Mouse (Mus musculus) right cerebral cortex, adult 18-20 months (tissue): ENCODE results near the gene Cmah.
A peak's percentile ranks its signal among the peaks of the same experiment; 100 is the strongest.

Experiments
- DNase-seq: peaks from one replicate; pipeline ENCODE4 v3.0.0; 2022; ENCODE audit warnings: mixed read lengths

The Cmah gene

DNA sequence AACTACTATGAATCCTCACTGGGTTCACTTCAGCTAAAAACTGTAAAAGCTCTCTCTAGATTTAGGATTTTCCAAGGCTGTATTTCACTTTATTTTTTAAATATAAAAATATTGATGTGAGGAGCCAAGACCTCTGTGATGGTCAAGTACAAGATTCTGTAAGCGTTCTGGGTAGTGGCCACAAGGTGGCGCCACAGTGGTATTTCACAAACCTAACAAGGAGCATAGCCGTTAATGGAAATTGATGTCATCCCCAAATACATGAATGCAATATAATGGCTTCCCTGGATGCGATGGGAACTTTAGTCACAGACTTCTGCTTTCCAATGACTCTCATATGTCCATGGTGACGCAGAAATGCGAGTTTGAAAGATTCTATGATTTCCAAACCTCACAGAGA is 191.7 kb downstream of the Cmah start:
- peak; percentile 37 for DNase-seq

DNA sequence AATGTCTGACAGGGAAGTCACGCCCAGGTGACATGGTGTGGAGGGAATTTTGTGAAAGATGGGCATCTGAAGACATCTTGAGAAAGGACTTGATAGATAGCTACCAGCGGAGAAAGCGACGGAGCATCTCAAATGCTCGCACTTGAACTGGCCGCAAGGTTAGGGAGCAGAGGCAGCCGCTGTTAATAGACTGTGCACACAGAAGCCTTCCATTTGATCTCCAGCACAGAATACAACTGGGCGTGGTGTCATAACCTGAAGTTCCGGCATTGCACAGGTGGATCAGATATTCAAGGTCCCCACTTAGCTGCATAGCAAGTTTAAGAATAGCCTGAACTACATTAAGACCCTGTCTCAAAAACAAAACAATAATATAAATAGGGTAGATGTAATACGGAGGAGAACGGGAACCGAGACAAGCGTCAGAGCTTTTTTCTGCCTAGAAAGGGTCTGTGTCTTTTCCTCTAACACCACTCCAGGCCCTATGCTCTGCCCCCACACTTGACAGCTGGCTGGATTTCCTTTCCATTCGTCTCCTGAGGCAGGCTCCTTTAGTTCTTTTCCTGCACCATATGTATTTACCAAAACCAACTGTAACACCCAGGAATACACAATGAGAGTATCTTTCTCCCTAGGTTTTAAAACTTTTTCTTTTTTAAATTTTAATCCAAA is 192.9 kb downstream of the Cmah start:
- peak; percentile 11 for DNase-seq

DNA sequence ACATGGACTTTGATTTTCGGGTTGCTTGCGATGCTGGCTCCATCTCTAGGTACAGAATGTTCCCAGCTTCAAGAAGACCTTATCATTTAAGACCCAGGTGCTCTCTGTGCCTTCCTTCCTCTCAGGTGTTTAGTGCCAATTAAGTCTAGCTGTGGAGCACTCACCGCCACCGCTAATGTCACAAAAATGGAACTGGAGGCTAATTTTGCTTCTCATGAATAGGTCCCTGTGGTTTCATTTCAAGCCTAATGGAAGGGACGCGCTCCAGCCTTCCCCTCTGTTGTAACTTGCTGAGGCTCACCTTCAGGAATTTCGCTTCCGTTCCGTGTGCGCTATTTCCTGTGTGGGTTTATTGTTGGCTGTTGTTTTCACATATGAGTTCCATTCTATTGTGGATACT is 193.6 kb downstream of the Cmah start:
- DNase-seq, result no peak

DNA sequence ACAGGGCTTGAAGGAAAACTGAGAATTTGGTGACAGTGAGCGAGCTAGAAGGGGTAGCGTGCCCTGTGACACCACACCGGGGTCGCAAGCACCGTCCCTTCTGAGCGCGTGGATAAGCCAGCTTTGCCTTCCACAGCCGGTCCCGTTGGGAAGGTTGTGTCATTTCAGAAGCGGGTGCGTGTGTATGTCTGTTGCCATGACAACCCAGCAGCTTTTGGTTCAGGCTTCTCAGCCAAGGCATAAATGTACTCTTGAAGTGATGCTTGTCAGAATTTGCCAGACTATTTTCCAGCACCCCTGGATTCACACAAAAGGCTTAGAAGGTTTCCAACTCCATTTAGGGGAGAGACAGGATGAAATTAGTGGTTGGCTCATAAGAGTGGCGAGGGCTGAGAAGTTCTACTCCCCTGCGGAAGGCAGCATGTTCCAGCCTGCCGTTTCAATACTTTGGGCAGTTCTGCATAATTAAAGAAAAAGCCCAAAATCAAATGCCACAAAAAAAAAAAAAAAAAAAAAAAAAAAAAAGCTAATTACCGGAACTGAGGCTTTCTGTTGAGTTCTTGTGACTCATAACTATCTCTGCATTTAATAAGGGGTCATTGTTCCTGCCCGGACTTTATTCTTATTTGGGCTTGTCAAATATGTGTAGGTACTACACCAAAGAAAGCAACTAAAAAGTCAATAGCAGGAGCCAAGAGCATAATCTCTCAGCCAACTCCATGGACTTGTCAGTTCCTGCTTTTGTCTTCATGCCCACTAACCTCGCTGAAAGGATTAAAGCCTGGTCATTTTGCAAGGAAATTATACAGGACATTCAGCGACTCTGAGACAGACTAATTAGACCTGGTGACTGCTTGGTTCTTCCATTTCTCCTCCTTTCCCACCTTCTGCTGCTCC is 194.5 kb downstream of the Cmah start:
- peak; percentile 86 for DNase-seq

DNA sequence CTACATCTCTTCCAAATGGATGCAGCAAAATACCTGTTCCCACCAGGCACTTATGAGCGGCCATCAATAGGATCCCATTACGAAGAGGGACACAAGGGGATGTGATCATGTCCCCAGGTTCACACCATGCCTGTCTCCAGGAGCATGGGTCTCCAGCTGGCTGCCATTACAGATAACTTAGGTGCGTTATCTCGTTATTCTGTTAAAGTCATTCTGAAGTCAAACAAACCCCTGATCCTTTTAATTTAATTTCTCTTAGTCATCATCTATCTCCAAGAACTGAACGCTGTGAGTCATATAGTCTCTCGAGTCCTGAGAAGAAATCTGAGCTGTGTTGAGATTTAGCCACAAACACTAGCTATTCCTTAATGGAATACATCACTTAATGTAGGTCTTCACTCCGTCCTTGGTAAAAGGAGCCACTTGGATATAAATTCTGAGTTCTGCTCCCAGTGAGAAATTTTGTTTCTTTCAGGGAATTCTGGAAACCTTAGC is 195.2 kb downstream of the Cmah start:
- DNase-seq, result no peak

DNA sequence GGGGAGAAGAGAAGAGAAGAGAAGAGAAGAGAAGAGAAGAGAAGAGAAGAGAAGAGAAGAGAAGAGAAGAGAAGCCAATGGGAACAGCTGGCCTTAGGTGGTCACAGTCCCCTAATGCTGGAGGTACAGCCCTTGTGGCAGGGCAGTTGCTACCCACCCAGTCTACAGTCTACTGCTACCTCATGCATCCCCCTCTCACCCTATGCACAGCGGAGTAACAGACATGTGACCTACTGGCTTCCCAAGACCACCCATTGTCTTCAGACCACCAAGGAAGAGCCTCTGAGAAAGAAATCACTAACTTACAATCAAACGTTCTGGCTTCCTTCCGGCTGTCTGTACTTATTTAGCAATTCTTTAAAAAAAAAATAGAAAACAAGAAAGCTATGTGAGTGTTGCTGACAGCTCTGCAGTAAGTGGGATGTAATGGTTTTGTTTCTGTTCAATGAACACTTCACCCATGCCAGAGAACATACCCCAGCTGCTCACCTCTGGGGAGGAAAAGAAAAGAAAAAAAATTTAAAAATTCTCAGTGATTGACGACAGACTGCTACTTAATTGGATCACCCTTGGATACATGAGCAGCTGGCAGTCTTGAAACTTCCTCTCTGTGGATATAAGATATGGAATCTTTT is 196.5 kb downstream of the Cmah start:
- no peak for DNase-seq

DNA sequence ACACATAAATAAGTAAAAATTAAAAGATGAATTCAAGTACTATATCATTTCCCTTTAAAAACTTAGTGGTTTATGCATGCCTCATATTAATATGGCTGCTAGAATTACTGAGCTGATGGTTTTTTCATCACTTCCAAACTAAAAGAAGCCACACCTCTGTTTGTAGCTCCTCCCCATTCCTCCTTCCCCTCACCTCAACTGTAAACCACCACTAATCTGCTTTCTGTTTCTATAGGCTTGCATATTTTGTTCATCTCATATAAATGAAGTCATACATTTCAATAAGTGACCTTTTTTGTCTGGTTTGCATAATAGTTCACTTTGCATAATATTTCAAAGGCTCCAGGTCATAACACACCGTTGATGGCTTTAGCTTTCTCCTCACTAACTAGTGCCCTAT is 197.3 kb downstream of the Cmah start:
- no peak for DNase-seq

DNA sequence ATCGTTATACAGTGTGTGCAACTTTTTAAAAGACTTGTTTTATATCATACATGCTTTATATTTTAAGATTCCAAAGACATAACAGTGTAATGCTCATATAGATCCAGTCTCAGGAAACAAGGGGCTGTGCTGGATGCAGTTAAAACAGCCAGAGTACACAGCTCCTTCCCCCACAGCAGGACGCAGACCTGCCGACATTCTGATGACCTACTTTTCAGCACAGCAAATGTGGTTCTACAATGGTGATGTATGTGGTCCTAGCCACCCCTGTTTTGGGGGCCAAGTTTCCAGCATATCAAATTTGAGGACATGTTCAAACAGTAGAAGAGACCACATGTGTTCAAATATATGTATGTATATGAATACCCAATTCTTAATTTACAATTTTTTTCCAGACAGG is 198.3 kb downstream of the Cmah start:
- DNase-seq, result no peak

DNA sequence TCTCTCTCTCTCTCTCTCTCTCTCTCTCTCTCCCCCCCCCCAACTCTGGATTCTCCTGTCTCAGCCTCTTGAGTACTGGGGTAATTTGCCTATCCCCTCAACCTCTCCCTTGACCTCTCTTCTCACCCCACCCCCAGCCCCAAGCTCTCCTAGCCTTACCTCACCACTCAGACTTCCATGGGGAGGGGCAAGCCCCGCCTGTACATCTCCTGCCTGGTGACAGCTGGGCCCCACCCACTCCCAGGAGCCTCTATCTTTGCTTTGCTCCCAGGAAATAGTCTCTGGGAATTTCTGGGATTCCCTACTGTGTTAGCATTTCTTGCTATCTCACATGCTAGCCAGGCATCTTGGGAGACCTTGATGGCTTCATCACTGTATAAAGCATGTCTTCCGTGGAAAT is 199.7 kb downstream of the Cmah start:
- DNase-seq, result no peak
